8 mouse cellular contexts compared by ENCODE assay signal in the genomic region with DNA sequence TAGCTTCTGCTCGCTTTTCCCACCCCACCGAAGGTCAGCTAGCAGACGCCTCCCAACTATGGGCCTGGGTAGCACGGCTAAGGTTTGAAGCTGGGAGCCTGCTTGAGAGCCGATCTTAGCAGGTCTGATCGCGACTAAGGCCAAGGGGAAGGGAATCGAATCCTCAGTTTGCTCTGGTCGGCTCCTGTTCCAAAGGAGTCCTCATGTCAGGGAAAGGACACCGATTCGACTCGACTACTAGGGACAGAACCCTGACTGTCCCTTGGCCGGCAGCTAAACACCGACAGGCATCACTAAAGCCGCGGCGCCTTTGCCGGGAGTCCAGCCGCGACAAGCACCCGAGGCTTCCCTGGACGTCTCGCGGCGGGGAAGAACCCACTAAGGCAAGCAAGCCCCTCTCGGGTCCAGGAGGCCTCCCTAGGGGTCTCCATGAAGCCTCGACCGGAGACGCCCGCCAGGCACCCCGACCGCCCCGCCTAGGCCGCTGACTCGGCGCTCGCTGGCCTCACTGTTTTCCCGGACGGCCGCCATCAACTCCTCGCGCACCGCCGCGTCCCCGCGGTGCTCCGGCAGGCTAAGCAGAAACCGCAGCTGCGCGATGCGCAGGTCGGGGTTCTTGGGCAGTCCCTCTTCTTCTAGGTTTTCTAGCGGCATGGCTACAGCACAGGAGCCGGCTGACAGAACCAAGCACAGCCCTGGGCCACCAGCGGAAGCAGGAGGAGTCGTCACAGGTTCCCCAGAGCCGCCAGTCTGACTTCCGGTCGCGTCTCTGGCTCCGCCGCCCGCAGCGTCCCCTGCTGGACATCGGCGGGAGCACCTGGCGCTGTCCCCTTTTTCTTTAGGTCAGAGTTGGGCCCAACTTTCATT. TPM values are rescaled to one million over a fixed set of nuclear protein-coding genes. Genes with fewer than 3 reads are reported as not detected.
DNase-seq lines count a peak whose midpoint lies in the region; ATAC-seq lines count a peak whose summit lies in the region.

A gene (minus strand): TSS at position 755 of the 867 bp plus-strand sequence.

- peak within 1 kb of the TSS; percentile 94 for H3K4me3 ChIP-seq in hindbrain, embryonic 11.5 days (ENCODE audit: low read depth, low read length)

- 1% methylated on average over 68 of the region's 68 CpGs for WGBS in hindbrain, embryonic 11.5 days

- H3K4me1 ChIP-seq in hindbrain, embryonic 11.5 days (replicated peaks; ENCODE audit: control insufficient read depth, insufficient read depth, low read length) = 0 out of 2 replicates have a peak, but pooled peaks cover 3% of the 10 kb centered on the region

- no peaks in the 10 kb centered on the region for H3K9me3 ChIP-seq in hindbrain, embryonic 11.5 days (ENCODE audit: control insufficient read depth, low read length)

- peak; percentile 98 for ATAC-seq in hindbrain, embryonic 11.5 days (ENCODE audit: low FRiP score)

- H3K36me3 ChIP-seq in hindbrain, embryonic 11.5 days (ENCODE audit: control insufficient read depth, insufficient read depth, low read length) = no peaks in the 10 kb centered on the region

- peak; percentile 90 for DNase-seq in Muller cell, postnatal 12 days (ENCODE audit: inconsistent ontology term)
- DNase-seq in cerebellum, adult 9-11 months = peak; percentile 88
- peak; percentile 75 to 95 for DNase-seq in frontal cortex, adult 2 months (ENCODE audit: extremely low spot score in 1 of 2, low spot score in 1 of 2)
- DNase-seq in hindbrain, embryonic 11.5 days (ENCODE audit: low spot score) = peak; percentile 91
- DNase-seq in layer of hippocampus, postnatal 10 days (ENCODE audit: low spot score in 2 of 2) = peak; percentile 91 to 94
- peak; percentile 93 for DNase-seq in lung, postnatal 10 days
- peak; percentile 88 for DNase-seq in ovary, postnatal 36 days (ENCODE audit: low spot score)
- DNase-seq in thymus, postnatal 25 days = peak; percentile 90

- H3K4me2 ChIP-seq in hindbrain, embryonic 11.5 days (replicated peaks; ENCODE audit: low read depth, low read length) = peak within 1 kb of the TSS; percentile 83

- H3K27me3 ChIP-seq in hindbrain, embryonic 11.5 days (ENCODE audit: control insufficient read depth, insufficient read depth, low read length) = no peaks in the 10 kb centered on the region

- H3K27ac ChIP-seq in hindbrain, embryonic 11.5 days (ENCODE audit: low read depth, low read length) = peak within 1 kb of the TSS; percentile 75

- H3K9ac ChIP-seq in hindbrain, embryonic 11.5 days (ENCODE audit: low read depth, low read length) = peak within 1 kb of the TSS; percentile 89

RNA-seq across cellular contexts. Expression of the gene that starts here (rescaled TPM):
- 82.0 and 97.5 TPM in 2 replicates for polyA plus RNA-seq in frontal cortex, adult 2 months (2012; rRNA removed)
- polyA plus RNA-seq in hindbrain, embryonic 11.5 days (2014; fragmentation: Nextera tagmentation; extraction: Ambion mirVana) = 314 and 332 TPM in 2 replicates
- total RNA-seq in layer of hippocampus, postnatal 10 days (2021) = 100 to 1,000 TPM; 137 to 148 TPM

Comparison
In these comparisons a context has a peak if more than half of its experiments do, and no peak if none do; other contexts are left out.
1. Peak in every context shown above with its lines: DNase-seq, ATAC-seq, H3K4me3 ChIP-seq and H3K27ac ChIP-seq.